Mouse (Mus musculus): ENCODE results near the gene Gm10964.

Gm10964 gene

DNA sequence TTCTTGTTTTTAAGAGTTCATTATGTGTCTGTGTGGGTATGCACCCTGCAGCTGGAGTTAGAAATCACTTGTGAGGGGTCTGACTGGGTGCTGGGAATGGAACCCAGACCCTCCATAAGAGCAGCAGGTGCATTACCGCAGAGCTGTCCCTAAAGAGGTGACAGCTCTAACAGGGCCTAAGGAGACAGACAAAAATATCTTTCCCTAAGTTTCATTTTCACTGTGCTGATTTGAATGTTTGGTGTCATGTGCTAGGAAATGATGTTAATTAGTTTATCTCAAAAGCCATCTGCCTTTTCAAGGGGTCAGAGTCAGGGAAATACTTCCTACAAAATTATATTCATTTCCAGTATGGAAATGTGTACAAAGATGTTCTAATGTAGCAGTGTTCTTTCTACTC lies at the start of gene Gm10964:
Gene Gm10964, plus strand, starts transcription at position 38 of the 400 bp plus-strand sequence.
- DNase-seq (ENCODE audit: low spot score), result no peak

DNA sequence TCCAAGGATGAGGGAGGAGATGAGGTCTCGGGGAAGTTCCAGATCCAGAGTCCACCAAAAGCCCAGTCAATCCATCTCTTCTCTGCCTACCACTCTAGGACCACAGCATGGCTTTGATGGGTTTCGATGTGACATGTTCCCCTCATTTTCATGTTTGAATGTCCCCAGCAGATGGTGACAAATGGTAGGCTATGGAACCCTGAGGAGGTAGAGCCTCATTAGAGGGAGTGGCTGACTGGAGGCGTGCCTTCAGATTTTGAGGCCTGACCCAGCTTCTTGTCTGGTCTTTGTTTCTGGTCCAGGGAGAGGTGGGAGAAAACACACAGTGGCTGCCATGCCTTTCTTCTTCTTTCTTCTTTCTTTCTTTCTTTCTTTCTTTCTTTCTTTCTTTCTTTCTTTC lies 48.7 kb upstream of the Gm10964 start:
- no peak for DNase-seq (ENCODE audit: low spot score)

DNA sequence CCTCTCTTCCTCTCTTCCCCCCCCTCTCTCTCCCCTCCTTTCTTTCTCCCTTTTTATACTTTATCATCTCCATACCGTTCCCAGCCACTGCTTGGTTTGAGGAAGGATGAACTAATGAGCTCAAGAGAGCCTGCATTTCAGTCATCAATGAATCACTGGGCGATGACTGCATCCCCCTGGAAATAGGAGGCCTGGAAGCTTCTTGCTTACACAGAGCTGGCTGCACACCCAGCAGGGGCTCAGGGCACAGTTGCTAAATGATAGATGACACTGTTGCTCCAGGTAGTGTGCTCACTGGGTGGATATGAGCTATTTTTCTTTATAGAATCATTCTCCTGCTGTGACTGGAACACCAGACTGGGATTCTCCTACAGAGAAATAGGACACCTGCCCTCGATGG lies 43.6 kb upstream of the Gm10964 start:
- no peak for DNase-seq (ENCODE audit: low spot score)

DNA sequence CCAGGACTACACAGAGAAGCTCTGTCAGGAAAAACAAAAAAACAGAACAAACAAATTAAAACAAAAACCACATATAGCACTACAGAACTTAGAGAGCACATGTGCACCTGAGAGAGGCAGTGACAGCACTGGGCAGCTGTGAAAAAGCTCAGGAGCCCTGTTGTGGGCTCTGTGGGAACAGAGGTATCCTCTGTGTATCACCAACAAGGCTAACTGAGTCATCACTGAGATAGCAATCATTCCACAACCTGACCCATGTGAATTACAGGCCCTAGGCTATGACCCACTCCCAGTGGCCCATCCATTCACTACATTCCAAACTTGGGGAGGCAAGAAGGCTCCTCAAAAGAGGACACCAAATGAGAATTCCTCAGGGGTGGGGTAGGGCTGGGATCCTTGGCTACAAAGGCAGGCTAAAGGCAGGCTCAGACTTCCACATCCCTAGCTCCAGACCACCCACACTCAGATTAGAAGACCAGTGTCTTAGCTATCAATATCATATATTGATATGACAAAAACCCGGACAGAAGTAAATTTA lies 42.7 kb upstream of the Gm10964 start:
- DNase-seq (ENCODE audit: low spot score), result no peak

DNA sequence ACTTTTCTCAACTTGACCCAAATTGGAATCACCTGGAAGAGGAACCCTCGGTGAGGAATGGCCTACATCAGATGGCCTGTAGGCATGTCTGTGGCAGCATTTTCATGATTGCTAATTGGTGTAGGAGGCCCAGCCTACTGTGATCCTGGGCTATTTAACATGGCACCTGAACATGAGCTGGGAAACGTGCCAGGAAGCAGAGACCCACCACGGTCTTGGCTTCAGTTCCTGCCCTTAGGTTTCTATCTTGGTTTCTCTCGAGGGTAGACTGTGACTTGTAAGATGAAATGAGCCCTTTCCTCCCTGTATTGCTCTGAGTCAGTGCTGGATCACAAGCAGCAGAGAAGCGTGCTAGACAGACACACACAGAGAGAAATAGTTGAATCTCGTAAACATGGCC lies 34.5 kb upstream of the Gm10964 start:
- DNase-seq (ENCODE audit: low spot score), result no peak

DNA sequence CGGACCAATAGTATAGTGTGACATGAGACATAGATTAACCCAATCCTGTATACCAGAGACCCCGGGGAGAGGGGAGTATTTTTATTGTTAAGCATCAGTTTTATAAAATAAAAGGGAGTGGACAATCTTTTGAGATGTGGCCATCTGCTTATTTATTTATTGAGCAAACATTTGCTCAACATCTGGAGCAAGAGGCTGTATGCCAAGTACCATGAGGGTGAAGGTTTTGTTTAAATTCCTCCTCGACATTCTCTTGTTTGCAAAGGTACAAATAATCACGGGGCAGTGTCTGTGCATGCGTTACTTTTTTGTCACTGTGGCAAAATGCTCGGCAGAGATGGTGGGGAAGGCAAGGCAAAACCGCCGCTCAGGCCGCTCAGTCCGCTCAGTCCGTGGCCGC lies 33.7 kb upstream of the Gm10964 start:
- no peak for DNase-seq (ENCODE audit: low spot score)

DNA sequence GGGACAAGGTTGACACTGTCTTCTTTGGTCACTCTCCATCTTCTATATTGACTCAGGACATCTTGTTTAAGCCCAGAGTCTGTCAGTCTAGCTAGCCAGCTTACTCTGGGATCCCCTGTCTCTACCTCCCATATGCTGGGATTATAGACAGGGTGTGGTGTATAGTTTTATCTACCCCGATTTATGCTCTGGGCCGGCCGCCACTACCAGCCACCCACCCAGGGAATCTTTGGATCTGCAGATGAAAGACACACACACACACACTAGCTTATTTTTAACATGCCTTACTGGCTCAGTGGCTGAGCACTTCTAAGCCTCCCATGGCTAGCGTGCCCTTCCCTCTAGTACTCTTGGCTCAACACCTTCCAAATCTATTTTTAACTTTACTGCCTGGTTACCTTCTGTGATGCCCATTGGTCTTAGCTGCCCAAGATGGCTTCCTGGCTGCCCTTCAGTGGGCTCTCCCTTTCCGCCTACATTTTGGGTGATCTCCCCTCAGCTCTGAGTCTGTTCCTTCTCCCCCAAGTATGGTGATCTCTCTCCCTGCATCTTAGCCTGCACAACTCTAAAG lies 29.6 kb upstream of the Gm10964 start:
- no peak for DNase-seq (ENCODE audit: low spot score)

DNA sequence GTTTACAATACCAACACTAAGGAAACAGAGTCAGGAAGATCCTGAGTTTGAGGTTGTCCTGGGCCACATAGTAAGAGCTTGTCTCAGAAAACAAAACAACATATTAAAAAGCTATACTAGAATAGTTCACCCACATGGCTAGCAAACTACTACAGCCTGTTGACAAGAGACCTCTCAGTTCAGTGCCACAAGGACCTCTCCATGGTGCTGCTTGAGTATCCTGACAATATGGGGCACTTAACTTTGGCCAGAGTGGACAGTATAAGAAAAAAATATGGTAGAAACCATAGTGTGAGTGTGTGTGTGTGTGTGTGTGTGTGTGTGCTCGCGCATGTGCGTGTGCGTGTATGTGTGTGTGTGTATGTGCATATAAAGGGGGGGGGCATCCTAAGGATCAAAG lies 27.0 kb upstream of the Gm10964 start:
- DNase-seq (ENCODE audit: low spot score), result no peak

DNA sequence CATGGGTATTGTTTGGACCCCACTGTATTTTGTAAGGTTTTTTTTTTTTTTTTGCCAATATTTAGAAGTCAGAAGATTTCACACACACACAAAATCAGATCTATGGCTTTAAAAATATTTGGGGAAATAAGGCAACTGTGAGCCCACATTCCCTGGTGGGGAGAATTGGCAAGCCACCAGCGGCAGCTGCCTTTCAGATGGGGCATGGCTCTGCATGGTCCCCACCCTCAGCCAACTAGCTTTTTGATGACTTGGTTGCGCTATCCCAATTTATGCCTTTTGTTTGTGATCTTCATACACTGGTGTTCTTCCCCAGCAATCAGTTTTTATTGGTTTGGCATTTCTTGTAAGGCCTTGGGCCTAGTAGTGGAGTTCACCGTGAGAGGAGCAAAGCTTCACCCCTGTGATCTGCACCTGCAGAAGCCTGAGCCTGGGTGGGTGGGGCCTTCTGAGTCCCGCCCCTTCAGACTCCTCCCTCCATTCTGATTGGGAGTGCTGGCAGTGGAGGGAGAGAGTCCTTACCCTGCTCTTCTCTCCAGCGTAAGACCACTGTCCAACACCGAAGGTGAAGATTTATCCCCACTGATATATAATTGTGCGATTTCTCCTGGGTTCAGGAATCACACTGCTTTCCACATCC lies 24.8 kb upstream of the Gm10964 start:
- no peak for DNase-seq (ENCODE audit: low spot score)

DNA sequence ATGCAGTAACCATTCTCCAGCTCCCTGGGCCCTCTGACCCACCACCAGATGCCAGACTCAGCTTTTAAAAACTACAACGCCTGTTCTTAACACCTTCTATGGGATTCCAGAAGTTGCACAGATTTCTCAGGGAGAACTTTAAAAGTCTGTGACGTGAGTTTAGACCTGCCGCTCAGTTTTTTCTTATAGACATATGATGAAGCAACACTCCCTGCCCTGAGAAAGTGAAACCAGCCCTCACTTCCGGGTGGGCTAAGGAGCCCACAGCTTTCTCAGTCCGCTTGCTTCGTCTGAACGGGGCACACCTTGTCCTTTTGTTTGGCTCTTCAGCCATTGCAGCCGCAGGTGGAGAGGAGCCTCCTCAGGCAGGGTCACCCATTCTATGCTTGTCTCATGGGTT lies 24.2 kb upstream of the Gm10964 start:
- DNase-seq (ENCODE audit: low spot score), result no peak

DNA sequence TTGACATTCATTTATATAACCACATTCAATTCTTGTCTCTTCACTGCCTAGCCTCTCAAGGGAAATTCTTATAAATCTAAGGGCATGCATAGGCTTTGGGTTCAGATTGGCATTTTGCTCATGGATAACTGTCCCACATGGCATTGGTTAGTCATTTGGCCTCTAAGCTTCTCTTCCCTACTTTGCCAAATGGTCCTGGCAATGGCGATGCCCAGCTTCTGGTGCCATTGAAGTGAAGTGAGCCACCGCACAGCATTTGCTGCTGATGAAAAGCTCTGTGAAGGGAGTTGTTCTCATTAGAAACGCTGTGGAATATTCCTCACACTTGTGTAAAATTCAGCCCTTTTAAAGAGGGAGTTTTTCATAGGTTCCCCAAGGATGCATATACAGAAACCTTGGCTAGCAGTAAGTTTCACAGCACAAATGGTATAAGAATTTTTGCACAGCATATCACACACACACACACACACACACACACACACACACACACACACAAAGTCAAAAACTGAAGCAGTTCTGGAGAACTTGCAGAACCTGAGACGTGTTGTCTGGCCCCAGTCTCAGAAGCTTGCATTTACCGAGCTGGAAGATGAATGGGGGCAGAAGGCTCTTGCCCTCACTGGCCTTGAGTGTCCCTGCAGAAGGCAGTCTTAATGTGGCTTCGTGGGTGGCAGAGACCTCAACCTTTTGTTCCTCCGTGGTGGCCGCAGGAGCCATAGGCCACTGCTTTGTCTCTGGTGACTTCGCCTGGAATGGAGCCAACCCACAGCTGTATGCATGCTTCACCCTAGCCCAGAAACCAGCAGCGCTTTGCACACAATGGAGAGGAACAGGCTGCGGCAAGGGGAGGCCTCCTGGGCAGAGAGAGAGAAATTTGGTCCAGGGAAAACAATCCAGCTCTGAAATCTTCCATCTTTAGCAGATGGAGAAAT lies 23.1 kb upstream of the Gm10964 start:
- no peak for DNase-seq (ENCODE audit: low spot score)

DNA sequence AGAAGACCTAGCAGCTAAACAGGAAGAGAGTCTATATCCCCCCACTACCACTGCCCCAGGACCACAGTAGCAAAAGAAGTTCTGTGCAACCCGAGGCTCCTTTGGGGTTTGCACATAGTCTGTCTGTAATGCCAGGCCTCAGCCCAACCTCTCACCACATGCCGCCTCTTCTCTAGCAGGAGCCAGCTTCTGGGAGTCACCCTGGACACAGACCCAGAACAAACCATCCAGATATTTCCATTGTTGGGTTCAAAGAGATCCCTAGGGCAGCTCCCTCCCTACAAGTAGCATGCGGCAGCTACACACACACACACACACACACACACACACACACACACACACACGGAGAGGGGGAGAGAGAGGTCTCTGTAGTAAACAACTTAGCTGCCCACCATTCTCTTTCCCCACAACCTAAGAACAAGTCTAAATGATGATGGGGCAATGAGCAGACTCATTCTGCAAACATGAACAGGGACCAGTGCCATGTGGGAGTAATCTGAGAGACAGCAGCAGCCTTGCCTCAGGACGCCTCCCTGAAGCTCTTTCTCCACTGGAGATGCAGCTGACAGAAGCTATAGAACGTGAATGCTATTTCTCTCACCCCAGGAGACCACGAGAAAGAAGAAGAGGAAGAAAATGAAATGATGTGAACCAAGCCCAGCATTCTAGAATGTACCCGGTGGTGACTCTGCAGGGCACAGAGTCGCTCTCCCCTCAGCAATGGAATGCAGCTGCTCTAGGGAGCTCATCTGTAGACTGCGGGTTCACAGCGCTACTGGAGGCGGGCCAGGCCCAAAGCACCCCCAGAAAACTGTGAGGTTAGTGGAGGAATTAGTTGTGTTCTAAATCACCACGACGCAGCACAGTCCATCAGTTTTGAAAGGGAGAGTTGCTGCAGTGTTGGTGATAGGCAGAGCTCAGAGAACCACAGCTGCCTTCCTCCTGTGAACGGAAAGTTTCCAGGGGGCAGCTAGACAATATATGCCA lies 22.1 kb upstream of the Gm10964 start:
- DNase-seq (ENCODE audit: low spot score), result no peak

DNA sequence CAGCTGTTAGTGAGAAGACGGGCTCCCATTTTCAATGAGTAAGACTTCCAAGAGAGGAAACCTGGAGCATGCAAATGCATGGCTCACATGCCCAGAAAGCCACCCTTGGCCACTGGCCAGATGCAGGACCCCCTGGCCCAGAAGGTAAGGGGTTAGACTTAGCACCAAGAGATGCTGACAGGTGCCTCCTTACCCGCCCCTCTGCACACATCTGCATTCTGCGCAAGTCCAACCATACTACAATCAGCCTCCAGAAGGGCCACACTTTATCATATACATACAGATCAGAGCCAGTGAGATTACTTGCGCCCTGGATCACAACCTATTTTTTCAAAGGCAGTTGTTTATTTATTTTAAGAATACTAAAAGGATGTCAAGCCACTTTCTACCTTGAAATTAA lies 20.4 kb upstream of the Gm10964 start:
- no peak for DNase-seq (ENCODE audit: low spot score)

DNA sequence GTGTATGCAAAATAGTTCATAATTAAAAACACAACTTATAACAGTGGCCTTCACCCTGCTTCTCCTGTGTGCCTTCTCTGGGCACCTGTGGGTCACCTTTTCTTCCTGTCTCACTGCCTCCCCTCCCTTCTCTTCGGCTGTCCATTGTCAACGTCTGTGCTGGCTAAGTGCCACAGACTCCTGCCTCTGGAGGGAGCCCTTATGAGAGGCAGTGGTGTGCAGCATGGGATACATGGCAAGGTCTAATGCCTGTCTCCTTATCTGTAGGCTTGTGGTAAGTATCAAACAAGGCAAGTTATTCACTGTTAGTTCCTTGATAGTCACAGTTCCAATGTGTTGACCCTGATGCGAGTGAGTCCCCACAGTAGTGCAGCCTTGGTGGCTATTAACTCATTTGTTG lies 15.0 kb upstream of the Gm10964 start:
- DNase-seq (ENCODE audit: low spot score), result no peak

DNA sequence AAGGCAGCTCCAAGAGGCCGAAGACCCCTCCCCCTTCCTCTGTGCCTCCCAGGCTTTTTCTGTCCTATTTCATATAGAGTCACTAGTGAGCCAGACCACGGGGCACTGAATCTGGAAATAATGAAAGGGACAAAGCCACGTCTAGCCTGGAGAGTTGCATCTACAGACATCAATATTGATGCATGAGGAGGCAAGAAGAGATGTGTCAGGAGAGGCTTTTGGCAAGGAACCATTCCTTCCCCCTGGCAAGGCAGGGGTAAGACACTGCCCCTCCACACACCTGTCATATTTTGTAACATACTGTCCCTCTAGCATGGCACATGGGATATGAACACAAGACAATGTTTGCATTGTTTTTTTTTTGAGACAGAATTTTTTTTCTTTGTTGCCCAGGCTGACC lies 12.5 kb upstream of the Gm10964 start:
- no peak for DNase-seq (ENCODE audit: low spot score)

DNA sequence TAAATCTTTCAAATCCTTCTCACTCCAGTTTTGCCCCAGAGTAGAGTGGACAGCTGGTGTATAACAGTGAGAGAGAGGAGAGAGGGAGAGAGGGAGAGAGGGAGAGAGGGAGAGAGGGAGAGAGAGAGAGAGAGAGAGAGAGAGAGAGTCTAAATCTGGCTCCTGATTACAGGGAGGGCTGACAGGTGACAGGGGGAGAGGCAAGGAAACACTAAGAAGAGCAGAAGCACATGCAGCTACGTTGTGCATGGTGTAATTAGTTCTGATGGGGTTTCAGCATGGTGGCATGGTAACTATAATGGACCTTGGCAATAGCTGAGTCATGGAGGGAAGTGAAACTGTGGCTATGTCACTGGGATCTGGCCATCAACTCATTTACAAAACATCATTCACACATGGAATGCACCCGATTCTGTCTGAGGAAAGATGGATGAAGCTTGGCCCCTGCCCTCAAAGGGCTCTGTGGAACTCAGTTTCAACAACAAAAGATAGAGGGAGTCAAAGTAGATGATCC lies 11.3 kb upstream of the Gm10964 start:
- DNase-seq (ENCODE audit: low spot score), result no peak

DNA sequence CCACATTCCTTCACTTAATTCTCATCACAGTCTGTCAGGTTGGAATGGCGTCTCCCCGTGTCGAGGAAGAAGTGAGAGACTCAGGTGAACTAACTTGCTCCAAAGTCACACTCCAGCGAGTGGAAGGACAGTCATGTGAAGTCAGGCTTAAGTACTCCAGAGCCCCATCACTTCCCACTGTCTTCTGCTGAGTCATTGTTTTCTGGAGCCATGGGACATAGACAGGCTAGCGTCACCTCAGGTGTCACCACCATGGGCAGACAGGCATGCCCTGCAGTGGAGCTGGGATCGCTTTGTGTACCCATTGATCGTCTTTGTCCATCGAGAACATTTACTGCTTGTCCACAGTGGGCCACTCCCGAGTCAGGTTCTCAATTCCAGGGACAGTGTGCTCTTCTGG lies 9.3 kb upstream of the Gm10964 start:
- DNase-seq (ENCODE audit: low spot score), result no peak

DNA sequence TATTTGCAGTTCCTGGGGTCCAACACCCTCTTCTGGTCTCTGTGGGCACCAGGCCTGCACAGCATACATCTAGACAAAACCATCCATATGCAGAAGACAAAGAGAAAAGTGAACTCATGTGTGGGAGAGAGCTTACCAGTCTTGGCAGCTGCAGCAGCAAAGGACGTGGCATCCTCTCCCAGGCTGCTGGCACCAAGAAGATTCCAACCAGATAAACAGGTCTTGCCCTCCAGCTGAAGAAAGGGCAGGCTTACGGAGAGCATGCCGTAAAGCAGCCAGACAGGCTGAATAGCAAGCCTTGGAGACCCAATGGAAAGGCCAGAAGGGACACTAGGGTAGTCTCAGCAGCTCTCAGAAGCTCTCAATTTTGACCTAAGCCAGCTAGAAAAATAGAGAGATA lies 7.0 kb upstream of the Gm10964 start:
- DNase-seq (ENCODE audit: low spot score), result no peak

DNA sequence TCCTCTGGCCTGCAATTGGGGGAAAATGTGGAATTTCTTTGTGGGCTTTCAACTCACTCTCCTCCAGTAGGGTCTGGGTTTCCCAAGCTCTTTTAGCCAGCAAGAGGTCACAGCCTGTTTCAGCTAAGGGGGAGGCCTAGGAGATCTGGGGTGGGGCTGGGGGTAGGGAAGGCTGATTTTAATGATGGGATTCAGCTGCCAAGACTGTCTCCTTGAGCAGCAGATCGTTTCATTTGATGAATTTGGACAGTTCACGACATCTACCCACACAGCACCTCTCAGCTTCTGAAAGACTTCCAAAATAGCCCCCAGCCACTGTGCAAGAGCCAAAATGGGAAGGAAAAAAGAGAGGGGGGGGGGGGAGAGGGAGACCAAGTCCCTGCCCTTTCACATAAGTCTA lies 6.0 kb upstream of the Gm10964 start:
- no peak for DNase-seq (ENCODE audit: low spot score)

DNA sequence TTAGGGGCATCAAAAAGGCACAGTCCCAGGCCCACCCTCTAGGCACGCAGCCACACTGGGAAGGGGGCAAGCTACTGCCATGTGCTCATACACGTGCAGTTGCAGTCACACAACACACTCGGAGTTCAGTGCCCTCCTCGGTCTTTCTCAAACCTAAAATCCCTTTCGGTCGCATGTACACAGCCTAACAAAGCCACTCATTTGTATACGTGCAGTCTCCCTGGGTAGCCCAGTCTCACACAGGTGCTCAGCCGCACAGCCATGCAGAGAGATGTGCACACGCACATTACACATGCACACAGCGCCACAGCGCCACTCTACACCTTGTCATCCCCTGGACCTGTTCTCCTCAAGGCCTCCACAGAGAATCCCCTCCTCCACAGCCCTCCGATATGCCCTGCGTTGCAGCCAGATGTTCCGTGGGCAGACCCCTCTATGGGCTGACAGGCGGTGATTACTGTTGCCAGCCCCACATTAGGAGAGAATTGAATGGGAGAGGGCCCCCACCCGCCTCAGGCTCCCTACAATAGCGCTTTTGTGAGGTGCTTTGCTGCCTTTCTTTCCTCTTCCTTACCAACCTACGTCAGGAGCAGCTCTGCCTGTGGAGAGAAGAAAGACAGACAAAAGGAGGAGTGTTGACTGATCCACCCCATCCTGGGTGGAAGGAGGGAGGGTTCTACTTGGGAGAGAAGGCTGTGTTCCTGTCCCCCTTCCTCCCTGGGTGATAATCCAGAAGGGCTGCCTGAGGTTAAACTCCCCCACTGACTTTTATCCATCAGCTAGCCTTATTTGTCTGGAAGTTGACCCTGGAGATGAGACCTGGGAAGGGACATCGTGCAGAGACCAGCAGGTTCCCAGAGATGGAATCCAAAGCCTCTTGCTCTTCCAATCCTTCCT lies 5.1 kb upstream of the Gm10964 start:
- no peak for DNase-seq (ENCODE audit: low spot score)
